Mouse (Mus musculus): ENCODE results near the gene Cd3eap.

- TF ChIP-seq CTCF (IDR thresholded peaks at IDR 0.05; ENCODE audit: low read depth) (no peak), EP300 (IDR thresholded peaks at IDR 0.05; ENCODE audit: low read depth) (no peak)
Measured at GRCm38 (mm10) chr7:19378049-19378448, 18.8 kb upstream of the Cd3eap start.
